Mouse (Mus musculus): Measurements from ENCODE around the gene Pink1.

Gene Pink1

GRCm38 (mm10) chr4:138313021-138313420 is 13.1 kb downstream of the Pink1 start:
- DNase-seq (ENCODE audit: low read depth, low spot score): no peak

- DNase-seq (ENCODE audit: low read depth, low spot score): no peak
Observed at GRCm38 (mm10) chr4:138312105-138312504, 14.0 kb downstream of the Pink1 start.

- DNase-seq (ENCODE audit: low read depth, low spot score): no peak
Observed at GRCm38 (mm10) chr4:138311595-138311994, 14.5 kb downstream of the Pink1 start.

GRCm38 (mm10) chr4:138310311-138310910 is 15.7 kb downstream of the Pink1 start:
- DNase-seq (ENCODE audit: low read depth, low spot score): no peak

- DNase-seq (ENCODE audit: low read depth, low spot score): no peak
Observed at GRCm38 (mm10) chr4:138307739-138308138, 18.4 kb downstream of the Pink1 start.

GRCm38 (mm10) chr4:138307025-138307424 is 19.1 kb downstream of the Pink1 start:
- DNase-seq (ENCODE audit: low read depth, low spot score): no peak

- peak; percentile 96 for DNase-seq (ENCODE audit: low read depth, low spot score)
Observed at GRCm38 (mm10) chr4:138304340-138305104, 21.6 kb downstream of the Pink1 start, which contains the start of gene Ddost. TSS of gene Ddost (plus strand) at chr4:138304730.

GRCm38 (mm10) chr4:138303742-138304141 is 22.4 kb downstream of the Pink1 start:
- no peak for DNase-seq (ENCODE audit: low read depth, low spot score)

- DNase-seq (ENCODE audit: low read depth, low spot score): no peak
Observed at GRCm38 (mm10) chr4:138303011-138303410, 23.1 kb downstream of the Pink1 start.

GRCm38 (mm10) chr4:138301271-138301780 is 24.8 kb downstream of the Pink1 start:
- no peak for DNase-seq (ENCODE audit: low read depth, low spot score)

- no peak for DNase-seq (ENCODE audit: low read depth, low spot score)
Observed at GRCm38 (mm10) chr4:138293949-138294550, 32.1 kb downstream of the Pink1 start.

- DNase-seq (ENCODE audit: low read depth, low spot score): no peak
Observed at GRCm38 (mm10) chr4:138293261-138293948, 32.7 kb downstream of the Pink1 start.

GRCm38 (mm10) chr4:138292028-138292427 is 34.1 kb downstream of the Pink1 start:
- no peak for DNase-seq (ENCODE audit: low read depth, low spot score)

GRCm38 (mm10) chr4:138288691-138289090 is 37.4 kb downstream of the Pink1 start:
- DNase-seq (ENCODE audit: low read depth, low spot score): no peak

- no peak for DNase-seq (ENCODE audit: low read depth, low spot score)
Observed at GRCm38 (mm10) chr4:138286411-138286810, 39.7 kb downstream of the Pink1 start.

GRCm38 (mm10) chr4:138282834-138283233 is 43.3 kb downstream of the Pink1 start:
- peak; percentile 80 for DNase-seq (ENCODE audit: low read depth, low spot score)

GRCm38 (mm10) chr4:138278346-138278745 is 47.8 kb downstream of the Pink1 start:
- no peak for DNase-seq (ENCODE audit: low read depth, low spot score)

- DNase-seq (ENCODE audit: low read depth, low spot score): no peak
Observed at GRCm38 (mm10) chr4:138272011-138272997, 53.8 kb downstream of the Pink1 start.

GRCm38 (mm10) chr4:138267869-138268268 is 58.2 kb downstream of the Pink1 start:
- DNase-seq (ENCODE audit: low read depth, low spot score): no peak

Data from WW6 (cell line).